Mouse (Mus musculus): ENCODE data around the gene Dock6. TPM values are rescaled to one million over a fixed set of nuclear protein-coding genes. Genes with fewer than 3 reads are reported as not detected.

Dock6 gene
- polyA plus RNA-seq, 1 experiment from 2014 or later: 5.3 TPM

- 68% methylated on average over 10 of the region's 10 CpGs for WGBS (ENCODE audit: insufficient replicate concordance)
- no peaks in the 10 kb centered on the region for H3K36me3 ChIP-seq (ENCODE audit: control insufficient read depth, insufficient read depth)
- ATAC-seq (ENCODE audit: low read depth): no peak
- H3K27ac ChIP-seq (ENCODE audit: low read length): no peak overlapping the region
- H3K4me1 ChIP-seq (ENCODE audit: control insufficient read depth, low read depth, low read length): peaks cover 2% of the 10 kb centered on the region
- no peak overlapping the region for H3K4me2 ChIP-seq (ENCODE audit: low read depth, low read length)
- no peak overlapping the region for H3K4me3 ChIP-seq (ENCODE audit: low read depth, low read length)
- H3K9ac ChIP-seq (ENCODE audit: low read depth, low read length): no peak overlapping the region
- no peaks in the 10 kb centered on the region for H3K9me3 ChIP-seq (replicated peaks; ENCODE audit: control insufficient read depth, low read length)
- H3K27me3 ChIP-seq (ENCODE audit: control insufficient read depth, insufficient read depth, low read depth, low read length): no peaks in the 10 kb centered on the region
These were observed 28.1 kb downstream of the Dock6 start for GRCm38 (mm10) chr9:21824366-21824765.

GRCm38 (mm10) chr9:21823957-21824356, 28.5 kb downstream of the Dock6 start:
- no peak for ATAC-seq (ENCODE audit: low read depth)
- WGBS (ENCODE audit: insufficient replicate concordance): 52% methylated on average over 4 of the region's 4 CpGs
- Histone ChIP-seq H3K36me3 (ENCODE audit: control insufficient read depth, insufficient read depth) (no peaks in the 10 kb centered on the region), H3K4me1 (ENCODE audit: control insufficient read depth, low read depth, low read length) (peaks cover 2% of the 10 kb centered on the region), H3K4me2 (ENCODE audit: low read depth, low read length) (no peak overlapping the region), H3K27ac (ENCODE audit: low read length) (no peak overlapping the region), H3K27me3 (ENCODE audit: control insufficient read depth, insufficient read depth, low read depth, low read length) (no peaks in the 10 kb centered on the region), H3K9ac (ENCODE audit: low read depth, low read length) (no peak overlapping the region), H3K9me3 (replicated peaks; ENCODE audit: control insufficient read depth, low read length) (no peaks in the 10 kb centered on the region), H3K4me3 (ENCODE audit: low read depth, low read length) (no peak overlapping the region)

GRCm38 (mm10) chr9:21822686-21823085, 29.7 kb downstream of the Dock6 start:
- 64% methylated on average over 6 of the region's 6 CpGs for WGBS (ENCODE audit: insufficient replicate concordance)
- H3K4me1 ChIP-seq (ENCODE audit: control insufficient read depth, low read depth, low read length): peaks cover 2% of the 10 kb centered on the region

GRCm38 (mm10) chr9:21820183-21820582, 32.3 kb downstream of the Dock6 start:
- Histone ChIP-seq H3K4me1 (ENCODE audit: control insufficient read depth, low read depth, low read length) (peaks cover 6% of the 10 kb centered on the region), H3K27me3 (ENCODE audit: control insufficient read depth, insufficient read depth, low read depth, low read length) (no peaks in the 10 kb centered on the region), H3K36me3 (ENCODE audit: control insufficient read depth, insufficient read depth) (no peaks in the 10 kb centered on the region), H3K9ac (ENCODE audit: low read depth, low read length) (no peak overlapping the region), H3K9me3 (replicated peaks; ENCODE audit: control insufficient read depth, low read length) (no peaks in the 10 kb centered on the region), H3K4me3 (ENCODE audit: low read depth, low read length) (no peak overlapping the region), H3K27ac (ENCODE audit: low read length) (no peak overlapping the region), H3K4me2 (ENCODE audit: low read depth, low read length) (no peak overlapping the region)
- 64% methylated on average over 12 of the region's 12 CpGs for WGBS (ENCODE audit: insufficient replicate concordance)
- no peak for ATAC-seq (ENCODE audit: low read depth)

More at GRCm38 (mm10) chr9:21822686-21823085, 29.7 kb downstream of the Dock6 start:
- Histone ChIP-seq H3K9me3 (replicated peaks; ENCODE audit: control insufficient read depth, low read length) (no peaks in the 10 kb centered on the region), H3K4me2 (ENCODE audit: low read depth, low read length) (no peak overlapping the region), H3K36me3 (ENCODE audit: control insufficient read depth, insufficient read depth) (no peaks in the 10 kb centered on the region), H3K27me3 (ENCODE audit: control insufficient read depth, insufficient read depth, low read depth, low read length) (no peaks in the 10 kb centered on the region), H3K4me3 (ENCODE audit: low read depth, low read length) (no peak overlapping the region), H3K27ac (ENCODE audit: low read length) (peak overlapping the region; percentile 19; the same call in 1 of the 2 replicates), H3K9ac (ENCODE audit: low read depth, low read length) (no peak overlapping the region)
- 0 out of 2 replicates have a peak, but pooled peaks have one; percentile 10 for ATAC-seq (ENCODE audit: low read depth)

GRCm38 (mm10) chr9:21819181-21819729, 33.2 kb downstream of the Dock6 start:
- H3K9me3 ChIP-seq (replicated peaks; ENCODE audit: control insufficient read depth, low read length): no peaks in the 10 kb centered on the region
- H3K4me2 ChIP-seq (ENCODE audit: low read depth, low read length): no peak overlapping the region
- no peak overlapping the region for H3K9ac ChIP-seq (ENCODE audit: low read depth, low read length)
- no peak for ATAC-seq (ENCODE audit: low read depth)
- H3K4me1 ChIP-seq (ENCODE audit: control insufficient read depth, low read depth, low read length): peaks cover 6% of the 10 kb centered on the region
- 66% methylated on average over 2 of the region's 2 CpGs for WGBS (ENCODE audit: insufficient replicate concordance)
- no peak overlapping the region for H3K4me3 ChIP-seq (ENCODE audit: low read depth, low read length)
- no peaks in the 10 kb centered on the region for H3K27me3 ChIP-seq (ENCODE audit: control insufficient read depth, insufficient read depth, low read depth, low read length)
- no peaks in the 10 kb centered on the region for H3K36me3 ChIP-seq (ENCODE audit: control insufficient read depth, insufficient read depth)
- no peak overlapping the region for H3K27ac ChIP-seq (ENCODE audit: low read length)

GRCm38 (mm10) chr9:21818561-21818960, 33.9 kb downstream of the Dock6 start:
- Histone ChIP-seq H3K36me3 (ENCODE audit: control insufficient read depth, insufficient read depth) (no peaks in the 10 kb centered on the region), H3K4me2 (ENCODE audit: low read depth, low read length) (no peak overlapping the region), H3K4me3 (ENCODE audit: low read depth, low read length) (no peak overlapping the region), H3K9ac (ENCODE audit: low read depth, low read length) (no peak overlapping the region), H3K27ac (ENCODE audit: low read length) (no peak overlapping the region), H3K9me3 (replicated peaks; ENCODE audit: control insufficient read depth, low read length) (no peaks in the 10 kb centered on the region), H3K4me1 (ENCODE audit: control insufficient read depth, low read depth, low read length) (peaks cover 6% of the 10 kb centered on the region), H3K27me3 (ENCODE audit: control insufficient read depth, insufficient read depth, low read depth, low read length) (no peaks in the 10 kb centered on the region)
- WGBS (ENCODE audit: insufficient replicate concordance): 70% methylated on average over 6 of the region's 6 CpGs
- ATAC-seq (ENCODE audit: low read depth): no peak

- Histone ChIP-seq H3K27ac (ENCODE audit: low read length) (no peak overlapping the region), H3K9me3 (replicated peaks; ENCODE audit: control insufficient read depth, low read length) (no peaks in the 10 kb centered on the region), H3K4me1 (ENCODE audit: control insufficient read depth, low read depth, low read length) (peaks cover 6% of the 10 kb centered on the region), H3K4me3 (ENCODE audit: low read depth, low read length) (no peak overlapping the region), H3K27me3 (ENCODE audit: control insufficient read depth, insufficient read depth, low read depth, low read length) (no peaks in the 10 kb centered on the region), H3K4me2 (ENCODE audit: low read depth, low read length) (no peak overlapping the region), H3K36me3 (ENCODE audit: control insufficient read depth, insufficient read depth) (no peaks in the 10 kb centered on the region), H3K9ac (ENCODE audit: low read depth, low read length) (no peak overlapping the region)
- WGBS (ENCODE audit: insufficient replicate concordance): 61% methylated on average over 4 of the region's 4 CpGs
- ATAC-seq (ENCODE audit: low read depth): no peak
These were observed 34.3 kb downstream of the Dock6 start for GRCm38 (mm10) chr9:21818125-21818524.

GRCm38 (mm10) chr9:21816716-21817305, 35.6 kb downstream of the Dock6 start:
- no peaks in the 10 kb centered on the region for H3K27me3 ChIP-seq (ENCODE audit: control insufficient read depth, insufficient read depth, low read depth, low read length)
- H3K4me3 ChIP-seq (ENCODE audit: low read depth, low read length): no peak overlapping the region
- H3K9me3 ChIP-seq (replicated peaks; ENCODE audit: control insufficient read depth, low read length): no peaks in the 10 kb centered on the region
- no peak overlapping the region for H3K9ac ChIP-seq (ENCODE audit: low read depth, low read length)
- peaks cover 6% of the 10 kb centered on the region for H3K4me1 ChIP-seq (ENCODE audit: control insufficient read depth, low read depth, low read length)
- H3K27ac ChIP-seq (ENCODE audit: low read length): no peak overlapping the region
- H3K4me2 ChIP-seq (ENCODE audit: low read depth, low read length): no peak overlapping the region
- 41% methylated on average over 9 of the region's 9 CpGs for WGBS (ENCODE audit: insufficient replicate concordance)
- ATAC-seq (ENCODE audit: low read depth): peak; percentile 58
- H3K36me3 ChIP-seq (ENCODE audit: control insufficient read depth, insufficient read depth): no peaks in the 10 kb centered on the region

GRCm38 (mm10) chr9:21811170-21811569, 41.3 kb downstream of the Dock6 start:
- Histone ChIP-seq H3K4me3 (ENCODE audit: low read depth, low read length) (no peak overlapping the region), H3K9ac (ENCODE audit: low read depth, low read length) (no peak overlapping the region), H3K9me3 (replicated peaks; ENCODE audit: control insufficient read depth, low read length) (no peaks in the 10 kb centered on the region), H3K36me3 (ENCODE audit: control insufficient read depth, insufficient read depth) (no peaks in the 10 kb centered on the region), H3K4me1 (ENCODE audit: control insufficient read depth, low read depth, low read length) (peaks cover 4% of the 10 kb centered on the region; the same call in 1 of the 2 replicates), H3K4me2 (ENCODE audit: low read depth, low read length) (no peak overlapping the region), H3K27me3 (ENCODE audit: control insufficient read depth, insufficient read depth, low read depth, low read length) (no peaks in the 10 kb centered on the region), H3K27ac (ENCODE audit: low read length) (no peak overlapping the region)
- 45% methylated on average over 5 of the region's 5 CpGs for WGBS (ENCODE audit: insufficient replicate concordance)
- ATAC-seq (ENCODE audit: low read depth): no peak

Data from liver, embryonic 16.5 days (tissue).